Mouse (Mus musculus) brain, embryonic 14.5 days (tissue): ENCODE data around the gene Kdf1. TPM values are rescaled to one million over a fixed set of nuclear protein-coding genes. Genes with fewer than 3 reads are reported as not detected.

Experiments
- DNase-seq: peaks from one replicate; pipeline ENCODE4 v3.0.0-alpha.2; 2011; ENCODE audit warnings: low read depth
- CTCF ChIP-seq: fragments of 200-500 bp; IDR thresholded peaks from 2 replicates; pipeline ENCODE4 v1.5.1; 2012; ENCODE audit warnings: inconsistent platforms, mild to moderate bottlenecking, moderate library complexity, borderline replicate concordance; ENCODE audit not compliant: insufficient read depth, insufficient read length; ENCODE audit errors: extremely low read depth
- POLR2A ChIP-seq: fragments of 200-500 bp; IDR thresholded peaks from 2 replicates; pipeline ENCODE4 v1.6.1; 2012; ENCODE audit warnings: mild to moderate bottlenecking, inconsistent platforms, borderline replicate concordance; ENCODE audit not compliant: poor library complexity, insufficient read depth, insufficient read length, severe bottlenecking; ENCODE audit errors: extremely low read depth
- polyA plus RNA-seq: library from polyadenylated mRNA; depleted of rRNA; stranded (reverse); fragments of >200 nt; gene quantifications from 2 replicates; pipeline ENCODE4 v1.2.3, GENCODE M21; 2012; rRNA removed

Gene Kdf1
- 0.40 and 0.51 TPM in 2 replicates for polyA plus RNA-seq

- DNase-seq = no peak
- TF ChIP-seq CTCF (no peak), POLR2A (no peak)
These were observed at the start of gene Kdf1 for GRCm38 (mm10) chr4:133518601-133519368. Gene Kdf1 (plus strand): TSS chr4:133518963.

DNA sequence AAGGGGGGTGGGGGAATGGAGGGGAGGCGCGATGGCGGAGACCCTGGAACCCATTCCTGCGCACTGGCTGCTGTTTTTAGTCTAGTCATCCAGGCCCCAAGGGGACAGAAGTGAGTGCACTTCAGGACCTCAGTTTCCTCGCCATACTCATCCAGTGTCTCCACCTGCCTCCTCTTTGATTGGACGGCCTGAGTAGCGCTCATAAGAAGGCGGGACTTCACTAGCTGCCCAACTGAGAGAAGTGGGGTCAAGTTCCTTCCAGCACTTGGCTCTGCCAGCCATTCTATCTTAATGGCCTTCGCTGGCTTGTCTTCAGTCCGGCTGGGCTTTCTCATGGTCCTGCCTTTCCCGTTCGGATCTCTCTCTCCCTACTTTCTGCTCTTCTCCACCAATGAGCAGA lies 49.6 kb upstream of the Kdf1 start:
- no peak for TF ChIP-seq CTCF
- DNase-seq = no peak

DNA sequence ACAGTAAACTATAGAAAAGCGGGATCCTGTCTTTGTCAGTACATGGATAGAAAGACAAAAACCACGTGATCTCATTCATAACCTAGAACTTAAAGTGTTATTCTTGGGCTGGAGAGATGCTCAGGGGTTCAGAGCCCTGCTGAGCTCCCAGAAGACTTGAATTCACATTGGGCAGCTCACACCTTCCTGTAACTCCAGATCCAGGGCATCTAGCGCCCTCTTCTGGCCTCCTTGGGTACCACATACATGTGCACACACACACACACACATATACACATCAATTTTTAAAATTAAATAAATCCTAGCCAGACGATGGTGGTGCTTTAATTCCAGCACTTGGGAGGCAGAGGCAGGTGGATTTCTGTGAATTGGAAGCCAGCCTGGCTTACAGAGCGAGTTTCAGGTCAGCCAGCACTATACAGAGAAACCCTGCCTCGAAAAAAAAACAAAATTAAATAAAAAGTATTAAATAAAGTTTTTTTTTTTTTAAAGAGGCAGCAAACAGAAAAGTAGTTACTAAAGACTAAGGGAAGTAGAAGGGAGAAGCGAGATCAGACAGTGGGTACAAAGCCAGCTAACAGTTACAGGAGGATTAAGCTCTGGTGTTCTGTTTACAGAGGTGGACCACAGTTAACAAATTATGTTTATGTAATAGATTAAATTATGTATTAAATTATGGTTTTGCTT lies 47.5 kb upstream of the Kdf1 start:
- TF ChIP-seq CTCF = no peak
- no peak for TF ChIP-seq POLR2A
- DNase-seq = no peak

- TF ChIP-seq CTCF (peak; percentile 22; the same call in 1 of the 2 replicates), POLR2A (no peak)
- no peak for DNase-seq
These were observed 44.9 kb upstream of the Kdf1 start for GRCm38 (mm10) chr4:133473833-133474232.

DNA sequence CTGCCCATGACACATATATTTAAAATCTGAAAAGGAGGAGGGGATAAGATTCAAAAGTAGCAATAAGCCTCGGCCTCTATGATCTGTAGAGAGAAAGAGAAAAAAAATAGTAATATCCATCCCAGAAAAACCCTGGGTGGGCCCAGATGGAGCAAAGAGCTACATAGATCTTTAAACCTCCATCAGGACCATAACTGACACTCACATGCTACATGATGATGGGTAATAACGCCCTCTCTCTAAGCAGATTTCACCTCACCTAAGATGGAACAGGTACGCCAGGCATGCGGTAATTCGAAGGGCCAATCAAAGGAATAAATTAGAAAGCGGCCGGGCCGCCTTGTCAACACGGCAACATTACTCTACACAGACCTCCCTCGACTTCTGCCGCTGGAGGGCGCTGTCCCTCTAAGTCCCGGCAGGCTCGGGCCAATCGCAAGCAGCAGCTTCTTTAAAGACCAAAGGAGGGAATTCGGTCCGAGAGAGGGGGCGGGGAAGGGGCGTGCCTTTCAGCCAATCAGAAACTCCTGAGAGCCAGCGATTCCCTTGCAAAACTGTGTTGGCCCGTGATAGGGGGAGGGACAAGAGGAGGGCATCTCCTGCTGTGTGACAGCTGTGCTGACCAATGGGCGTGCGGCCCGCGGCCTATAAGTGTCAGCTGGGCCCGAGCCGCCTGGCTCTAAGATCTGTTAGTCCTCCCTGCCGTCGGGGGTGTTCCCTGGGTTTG lies 39.1 kb upstream of the Kdf1 start, which contains the start of gene Tent5b:
Gene Tent5b, plus strand, starts transcription at position 675 of the 727 bp plus-strand sequence.
- DNase-seq = peak; percentile 99
- peak; percentile 87 for TF ChIP-seq CTCF
- TF ChIP-seq POLR2A = no peak

DNA sequence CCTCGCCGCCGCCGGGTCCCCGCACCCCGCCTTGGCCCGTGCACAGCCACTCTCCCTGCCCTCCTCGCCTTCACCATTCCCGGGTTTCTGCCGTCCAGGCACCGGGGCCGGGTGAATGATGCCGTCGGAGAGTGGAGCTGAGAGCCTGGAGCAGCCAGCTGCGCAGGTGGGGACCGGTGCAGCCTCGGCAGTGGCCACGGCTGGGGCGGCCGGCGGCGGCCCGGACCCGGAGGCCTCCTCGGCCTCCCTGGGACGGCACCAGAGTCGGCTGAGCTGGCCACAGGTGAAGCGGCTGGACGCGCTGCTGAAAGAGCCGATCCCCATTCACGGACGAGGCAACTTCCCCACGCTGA lies 38.6 kb upstream of the Kdf1 start:
- TF ChIP-seq POLR2A (no peak), CTCF (no peak)
- no peak for DNase-seq

- no peak for TF ChIP-seq POLR2A
- TF ChIP-seq CTCF = no peak
- DNase-seq = no peak
These were observed 38.0 kb upstream of the Kdf1 start for GRCm38 (mm10) chr4:133480754-133481153.

GRCm38 (mm10) chr4:133481488-133481887 lies 37.3 kb upstream of the Kdf1 start:
- TF ChIP-seq POLR2A = no peak
- no peak for TF ChIP-seq CTCF
- no peak for DNase-seq

DNA sequence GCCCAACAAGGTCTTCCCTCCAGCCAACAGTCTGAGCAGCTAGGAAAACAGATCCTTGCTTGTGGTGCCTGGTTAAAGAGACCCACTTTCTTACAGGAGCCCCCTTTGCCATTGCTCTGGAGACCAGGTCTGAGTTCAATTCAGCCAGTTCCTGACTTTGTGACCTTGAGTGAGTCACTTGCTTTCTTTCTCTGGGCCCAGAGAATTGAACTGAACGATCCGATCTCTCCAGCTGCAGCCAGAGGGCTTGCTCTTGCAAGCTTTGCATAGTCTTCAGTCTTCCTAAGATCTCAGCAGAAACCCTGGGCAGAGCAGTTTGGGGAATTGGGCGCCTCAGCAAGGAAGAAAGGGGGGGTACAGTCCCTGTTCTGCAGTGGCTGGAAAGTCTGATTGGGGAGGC lies 36.3 kb upstream of the Kdf1 start:
- TF ChIP-seq POLR2A = no peak
- no peak for DNase-seq

DNA sequence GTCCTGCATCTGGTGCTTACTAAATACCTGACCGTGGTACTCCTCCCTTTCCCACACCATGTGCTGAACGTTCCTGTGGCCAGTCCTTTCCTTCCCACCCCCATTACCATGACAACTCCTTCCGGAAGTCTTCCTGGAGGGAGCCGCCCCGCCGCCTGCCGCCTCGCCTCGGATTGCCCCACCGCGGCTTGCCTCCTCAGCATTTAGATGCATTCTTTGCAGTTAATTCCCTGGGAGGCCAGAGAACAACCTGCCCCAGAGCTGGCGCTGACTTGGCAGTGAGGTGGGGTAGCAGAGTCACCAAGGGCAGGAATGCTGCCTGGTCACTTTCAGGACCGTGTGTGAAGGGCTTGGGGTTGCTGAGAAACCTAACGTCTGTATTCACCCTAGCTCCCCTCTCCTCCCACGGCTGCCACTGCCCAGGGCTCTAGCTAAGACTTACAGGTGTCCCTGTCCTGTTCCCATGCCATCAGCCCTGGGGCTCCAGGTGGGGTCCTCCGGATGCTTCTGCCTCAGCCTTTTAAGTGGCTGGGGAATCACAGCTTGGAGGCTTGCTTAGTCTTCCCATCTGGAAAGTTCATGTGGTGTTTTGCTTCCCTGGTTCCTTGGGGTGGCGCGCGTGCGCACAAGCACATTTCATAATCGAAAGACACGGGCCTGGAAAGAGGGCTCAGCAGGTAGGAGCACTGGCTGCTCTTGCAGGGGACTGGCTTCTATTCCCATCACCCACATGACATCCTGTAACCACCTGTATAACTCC lies 34.3 kb upstream of the Kdf1 start:
- TF ChIP-seq CTCF (no peak), POLR2A (no peak)
- no peak for DNase-seq

DNA sequence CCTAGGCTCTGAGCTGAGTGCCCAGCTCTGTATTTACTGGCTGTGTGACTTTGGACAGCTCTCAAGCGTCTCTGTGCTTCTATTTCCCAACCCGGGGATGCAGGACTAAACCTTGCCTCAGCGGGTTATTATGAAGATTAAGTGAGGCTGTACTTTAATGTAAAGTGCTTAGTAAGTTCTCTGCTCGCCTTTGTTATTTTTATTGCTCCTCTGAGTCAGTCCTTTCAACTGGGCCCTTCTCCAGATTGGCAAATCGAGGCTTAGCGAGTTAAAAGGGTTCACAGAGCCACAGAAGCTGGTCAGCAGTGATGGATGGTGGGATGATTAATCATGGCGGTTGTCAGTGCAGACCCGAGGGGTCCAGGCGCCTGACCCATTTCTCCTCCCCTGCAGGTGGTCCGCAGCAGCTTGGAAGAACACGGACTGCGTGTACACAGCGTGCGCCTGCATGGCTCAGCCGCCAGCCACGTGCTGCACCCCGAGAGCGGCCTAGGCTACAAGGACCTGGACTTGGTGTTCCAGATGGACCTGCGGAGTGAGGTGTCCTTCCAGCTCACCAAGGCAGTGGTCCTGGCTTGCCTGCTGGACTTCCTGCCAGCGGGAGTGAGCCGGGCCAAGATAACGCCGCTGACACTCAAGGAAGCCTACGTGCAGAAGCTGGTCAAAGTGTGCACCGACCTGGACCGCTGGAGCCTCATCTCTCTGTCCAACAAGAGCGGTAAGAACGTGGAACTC lies 32.9 kb upstream of the Kdf1 start:
- TF ChIP-seq POLR2A (no peak), CTCF (no peak)
- DNase-seq = no peak
